Mouse (Mus musculus): ENCODE measurements at regions not wholly inside any gene's neighbourhood (a gene's known extent, or its start where the extent isn't known, plus 50 kb on each side); places are given as distances from the start of the nearest gene placed in this dataset.

DNA sequence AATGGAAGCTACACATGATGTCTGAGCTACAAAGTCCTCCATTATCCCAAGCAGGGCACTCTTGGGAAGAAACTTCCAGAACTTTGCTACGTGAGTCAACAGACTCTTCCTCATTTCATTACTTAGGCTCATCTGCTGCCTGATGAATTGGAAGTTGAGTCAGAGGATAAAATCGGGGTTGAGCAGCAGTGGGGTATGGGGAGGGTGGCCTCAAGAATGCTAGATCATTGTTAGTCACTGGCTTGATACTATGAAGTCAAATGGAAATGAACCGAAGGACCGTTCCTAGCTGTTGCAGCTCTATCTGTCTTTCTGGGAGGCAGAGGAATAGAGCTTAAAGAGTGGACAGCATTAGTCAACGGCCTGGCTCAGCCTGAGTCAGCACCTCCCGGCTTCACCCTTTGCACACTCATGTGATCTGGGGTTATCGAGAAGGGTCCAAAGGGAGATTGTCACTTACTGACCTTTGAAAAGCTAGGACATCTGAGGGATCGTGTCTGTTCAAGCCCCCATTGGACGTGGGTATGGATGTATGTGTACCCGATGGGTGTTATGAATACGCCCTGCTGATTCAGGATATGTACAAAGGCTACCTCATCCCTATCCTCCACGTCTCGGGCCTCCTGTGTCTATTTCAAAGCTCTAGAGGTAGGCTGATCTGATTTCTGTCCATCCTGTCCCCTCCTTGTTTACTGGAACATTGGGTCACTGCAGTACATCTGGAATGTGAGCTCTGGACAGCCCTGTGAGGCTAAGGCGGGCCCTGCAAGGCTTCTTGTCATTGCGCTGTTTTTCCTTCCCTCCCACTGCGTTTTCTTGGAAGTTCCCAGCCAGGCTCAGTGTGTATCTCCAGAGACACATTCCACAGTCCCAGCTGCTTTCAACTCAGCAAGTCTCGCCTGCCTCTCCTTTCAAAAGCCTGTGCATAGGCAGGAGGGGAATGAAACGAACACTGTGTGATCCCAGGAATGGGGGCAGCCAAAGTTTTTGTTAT, 135.4 kb upstream of the Zfp648 start:
- no peaks in the 10 kb centered on the region for H3K27me3 ChIP-seq (ENCODE audit: control insufficient read depth, insufficient read depth, insufficient read length)
- H3K36me3 ChIP-seq (ENCODE audit: control insufficient read depth, insufficient read depth), result no peaks in the 10 kb centered on the region
- H3K4me3 ChIP-seq, result no peak overlapping the region
- H3ac ChIP-seq (ENCODE audit: control insufficient read depth, insufficient read length), result no peak overlapping the region
- TF ChIP-seq USF1 (IDR thresholded peaks at IDR 0.05; ENCODE audit: low read depth) (no peak), POLR2AphosphoS2 (IDR thresholded peaks at IDR 0.05; ENCODE audit: insufficient read length, low read depth) (no peak), TCF3 (IDR thresholded peaks at IDR 0.05; ENCODE audit: insufficient read length, low read depth) (no peak), MAX (IDR thresholded peaks at IDR 0.05; ENCODE audit: low read depth) (no peak), POLR2A (IDR thresholded peaks at IDR 0.05; ENCODE audit: insufficient read length, low read depth) (no peak), SRF (IDR thresholded peaks at IDR 0.05; ENCODE audit: control insufficient read depth, insufficient read length, low read depth) (no peak), REST (IDR thresholded peaks at IDR 0.05; ENCODE audit: insufficient read depth, insufficient read length) (no peak), TCF12 (IDR thresholded peaks at IDR 0.05; ENCODE audit: insufficient read depth, poor library complexity, severe bottlenecking) (no peak), E2F4 (IDR thresholded peaks at IDR 0.05; ENCODE audit: insufficient read depth) (no peak), MYOG (IDR thresholded peaks at IDR 0.05; ENCODE audit: control insufficient read depth in 1 of 3, insufficient read depth in 1 of 3, insufficient read length in 2 of 3, low read depth in 2 of 3) (no peak), CEBPB (IDR thresholded peaks at IDR 0.05; ENCODE audit: insufficient read depth, poor library complexity, severe bottlenecking) (no peak), MYOD1 (IDR thresholded peaks at IDR 0.05; ENCODE audit: control insufficient read depth in 1 of 3, insufficient read length in 2 of 3, low read depth in 2 of 3) (no peak)
- H3K4me2 ChIP-seq (ENCODE audit: low read depth), result peak overlapping the region; percentile 62
- no peaks in the 10 kb centered on the region for H3K79me2 ChIP-seq (ENCODE audit: control insufficient read depth, insufficient read depth)

DNA sequence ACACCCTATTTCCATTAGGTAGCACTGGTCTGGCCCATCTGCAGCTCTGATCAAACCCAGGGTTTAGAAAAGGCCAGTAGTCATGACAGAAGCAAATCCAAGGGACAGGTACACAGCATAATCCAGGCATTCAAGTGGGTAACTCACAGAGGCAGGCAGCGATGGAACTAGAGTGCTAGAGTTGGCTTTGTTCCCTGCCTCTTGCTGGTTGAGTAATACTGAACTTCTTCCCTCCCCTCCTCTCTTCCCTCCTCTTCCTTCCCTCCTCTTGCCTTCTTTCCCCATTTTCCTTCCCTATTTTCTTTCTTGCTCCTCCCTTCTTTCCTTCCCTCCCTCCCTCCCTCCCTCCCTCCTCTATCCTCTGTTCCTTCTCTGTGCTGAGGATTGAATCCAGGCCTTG, 133.1 kb upstream of the Zfp648 start:
- Histone ChIP-seq H3ac (ENCODE audit: control insufficient read depth, insufficient read length) (no peak overlapping the region), H3K79me2 (ENCODE audit: control insufficient read depth, insufficient read depth) (no peaks in the 10 kb centered on the region), H3K27me3 (ENCODE audit: control insufficient read depth, insufficient read depth, insufficient read length) (no peaks in the 10 kb centered on the region), H3K4me3 (no peak overlapping the region), H3K36me3 (ENCODE audit: control insufficient read depth, insufficient read depth) (no peaks in the 10 kb centered on the region), H3K4me2 (ENCODE audit: low read depth) (no peak overlapping the region)
- TF ChIP-seq CEBPB (IDR thresholded peaks at IDR 0.05; ENCODE audit: insufficient read depth, poor library complexity, severe bottlenecking) (no peak), E2F4 (IDR thresholded peaks at IDR 0.05; ENCODE audit: insufficient read depth) (no peak), SRF (IDR thresholded peaks at IDR 0.05; ENCODE audit: control insufficient read depth, insufficient read length, low read depth) (no peak), MAX (IDR thresholded peaks at IDR 0.05; ENCODE audit: low read depth) (no peak), POLR2AphosphoS2 (IDR thresholded peaks at IDR 0.05; ENCODE audit: insufficient read length, low read depth) (no peak), REST (IDR thresholded peaks at IDR 0.05; ENCODE audit: insufficient read depth, insufficient read length) (no peak), POLR2A (IDR thresholded peaks at IDR 0.05; ENCODE audit: insufficient read length, low read depth) (no peak), TCF12 (IDR thresholded peaks at IDR 0.05; ENCODE audit: insufficient read depth, poor library complexity, severe bottlenecking) (no peak), MYOD1 (IDR thresholded peaks at IDR 0.05; ENCODE audit: control insufficient read depth in 1 of 3, insufficient read length in 2 of 3, low read depth in 2 of 3) (no peak), USF1 (IDR thresholded peaks at IDR 0.05; ENCODE audit: low read depth) (no peak)

DNA sequence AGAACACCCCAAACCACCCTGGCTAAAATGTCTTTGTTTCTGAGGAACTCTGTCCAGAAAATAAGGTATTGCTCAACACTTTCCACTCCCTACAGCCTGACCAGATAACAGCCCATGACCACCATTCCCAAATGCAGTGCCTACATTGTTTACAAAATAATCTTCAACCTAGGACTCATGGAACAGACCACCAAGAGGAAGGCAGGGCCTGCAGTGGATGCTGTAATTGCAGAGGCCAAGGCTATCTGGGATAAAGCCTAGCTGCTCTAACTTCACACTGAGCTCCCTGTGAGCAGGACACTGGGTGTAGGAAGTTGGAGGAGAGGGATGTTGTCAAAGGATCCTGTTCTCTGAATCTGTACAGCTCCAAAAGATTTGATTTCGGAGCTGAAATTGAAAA, 126.7 kb upstream of the Zfp648 start:
- Histone ChIP-seq H3K27me3 (ENCODE audit: control insufficient read depth, insufficient read depth, insufficient read length) (no peaks in the 10 kb centered on the region), H3K36me3 (ENCODE audit: control insufficient read depth, insufficient read depth) (no peaks in the 10 kb centered on the region), H3K79me2 (ENCODE audit: control insufficient read depth, insufficient read depth) (no peaks in the 10 kb centered on the region), H3K4me2 (ENCODE audit: low read depth) (no peak overlapping the region), H3K4me3 (no peak overlapping the region), H3ac (ENCODE audit: control insufficient read depth, insufficient read length) (no peak overlapping the region)
- TF ChIP-seq MYOG (IDR thresholded peaks at IDR 0.05; ENCODE audit: control insufficient read depth in 1 of 3, insufficient read depth in 1 of 3, insufficient read length in 2 of 3, low read depth in 2 of 3) (no peak), CEBPB (IDR thresholded peaks at IDR 0.05; ENCODE audit: insufficient read depth, poor library complexity, severe bottlenecking) (no peak)

DNA sequence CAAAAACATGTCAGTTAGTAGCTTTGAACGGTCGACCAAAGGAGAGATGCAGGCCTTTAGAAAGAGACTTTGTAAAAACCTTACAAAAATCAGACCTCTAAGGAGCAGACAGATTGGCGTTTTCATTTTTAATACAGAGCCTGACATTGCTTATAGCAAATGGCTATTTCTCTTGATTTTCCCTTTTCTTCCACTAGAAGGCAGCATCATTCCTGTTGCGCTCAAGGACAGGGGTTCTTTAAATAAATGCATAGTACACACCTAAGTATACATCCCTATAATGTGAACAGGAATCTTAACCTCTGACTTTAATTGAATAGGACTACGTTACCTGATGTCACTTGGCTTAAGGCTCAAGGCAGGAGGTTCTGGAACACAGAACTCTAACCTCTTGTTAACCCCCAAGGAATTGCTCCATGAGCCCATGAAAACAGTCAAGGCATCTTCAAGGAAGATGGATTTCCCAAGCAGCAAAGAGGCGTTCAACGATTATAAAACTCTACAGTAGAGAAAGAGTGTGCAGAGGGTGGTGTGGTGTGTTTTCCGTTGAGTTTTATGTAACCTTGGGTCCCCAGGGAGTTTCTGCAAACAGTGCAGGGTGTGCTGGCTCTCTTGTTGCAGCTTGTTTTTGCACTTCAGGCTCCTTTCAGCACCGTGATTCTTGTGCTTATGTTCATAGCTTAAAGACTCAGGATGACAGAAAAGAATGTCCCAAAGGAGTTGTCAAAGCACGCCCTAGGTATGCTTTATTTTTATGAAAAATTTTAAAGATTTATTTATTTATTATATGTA, 124.1 kb upstream of the Zfp648 start:
- H3K4me3 ChIP-seq, result no peak overlapping the region
- H3K4me2 ChIP-seq (ENCODE audit: low read depth), result no peak overlapping the region
- H3K36me3 ChIP-seq (ENCODE audit: control insufficient read depth, insufficient read depth), result no peaks in the 10 kb centered on the region
- TF ChIP-seq E2F4 (IDR thresholded peaks at IDR 0.05; ENCODE audit: insufficient read depth) (no peak), MYOG (IDR thresholded peaks at IDR 0.05; ENCODE audit: control insufficient read depth in 1 of 3, insufficient read depth in 1 of 3, insufficient read length in 2 of 3, low read depth in 2 of 3) (no peak), SRF (IDR thresholded peaks at IDR 0.05; ENCODE audit: control insufficient read depth, insufficient read length, low read depth) (no peak), TCF3 (IDR thresholded peaks at IDR 0.05; ENCODE audit: insufficient read length, low read depth) (no peak), REST (IDR thresholded peaks at IDR 0.05; ENCODE audit: insufficient read depth, insufficient read length) (no peak), USF1 (IDR thresholded peaks at IDR 0.05; ENCODE audit: low read depth) (no peak), MYOD1 (IDR thresholded peaks at IDR 0.05; ENCODE audit: control insufficient read depth in 1 of 3, insufficient read length in 2 of 3, low read depth in 2 of 3) (no peak), MAX (IDR thresholded peaks at IDR 0.05; ENCODE audit: low read depth) (no peak), POLR2A (IDR thresholded peaks at IDR 0.05; ENCODE audit: insufficient read length, low read depth) (no peak), TCF12 (IDR thresholded peaks at IDR 0.05; ENCODE audit: insufficient read depth, poor library complexity, severe bottlenecking) (no peak), POLR2AphosphoS2 (IDR thresholded peaks at IDR 0.05; ENCODE audit: insufficient read length, low read depth) (no peak), CEBPB (IDR thresholded peaks at IDR 0.05; ENCODE audit: insufficient read depth, poor library complexity, severe bottlenecking) (no peak)
- no peak overlapping the region for H3ac ChIP-seq (ENCODE audit: control insufficient read depth, insufficient read length)
- H3K27me3 ChIP-seq (ENCODE audit: control insufficient read depth, insufficient read depth, insufficient read length), result no peaks in the 10 kb centered on the region
- no peaks in the 10 kb centered on the region for H3K79me2 ChIP-seq (ENCODE audit: control insufficient read depth, insufficient read depth)

Data from myocyte (in vitro differentiated cells).